Comparison of ENCODE assay signal across 14 mouse cellular contexts in the genomic region with DNA sequence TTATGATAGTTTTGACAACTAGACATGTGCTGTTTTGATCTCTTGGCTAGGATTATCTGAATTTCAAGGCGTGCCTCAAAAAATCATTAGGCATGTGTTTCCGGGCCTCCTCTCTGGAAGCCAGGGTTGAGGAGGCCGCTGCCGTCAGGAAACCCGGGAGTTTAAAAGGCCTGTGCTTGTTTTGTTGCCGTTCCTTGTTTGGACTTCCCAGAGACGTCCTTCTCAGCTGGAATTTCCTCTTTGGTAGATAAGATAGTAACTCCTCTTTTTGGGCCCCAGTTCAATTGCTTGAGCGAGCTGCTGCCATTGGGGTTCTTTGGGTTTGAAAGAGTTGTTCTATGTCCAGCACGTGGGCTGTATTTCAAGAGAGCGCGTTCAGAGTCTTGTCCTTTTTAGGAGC. TPM values are rescaled to one million over a fixed set of nuclear protein-coding genes. Genes with fewer than 3 reads are reported as not detected.
DNase-seq lines count a peak whose midpoint lies in the region; ATAC-seq lines count a peak whose summit lies in the region.
"Had no signal": no experiment of that assay in that cellular context is flagged by ENCODE, and none has a peak within 500 bp of the region (broad histone marks: within the 10 kb centered on the region; RNA-seq: fewer than 3 reads in every experiment).

No protein-coding gene starts in this region.

- peak; percentile 26 for DNase-seq in kidney, adult 11 months
- DNase-seq in heart, adult 8-10 months (ENCODE audit: low spot score): peak; percentile 29
- DNase-seq in heart, postnatal 36 days: peak; percentile 10 to 18
- no peak for DNase-seq in left cerebral cortex, adult 8-10 months (ENCODE audit: low spot score in 2 of 2)
- no peak for DNase-seq in MN1 (ENCODE audit: low spot score)
- DNase-seq in adrenal gland, postnatal 10 days: no peak
- DNase-seq: cerebellum, adult 11-12 months; embryo, embryonic 11 days; right cerebral cortex, postnatal 25 days; thymus, postnatal 14 days had no signal

- ATAC-seq in kidney, embryonic 14.5 days (ENCODE audit: low FRiP score, low TSS enrichment): no peak
- 0 out of 2 replicates have a peak, but pooled peaks have one; percentile 31 for ATAC-seq in lung, embryonic 16.5 days (ENCODE audit: low read depth)
- ATAC-seq: inflammation-experienced regulatory T-cells, adult 6 months had no signal

- no peaks in the 10 kb centered on the region for H3K27me3 ChIP-seq in kidney, embryonic 14.5 days (ENCODE audit: control insufficient read depth, insufficient read depth, low read length)
- H3K27me3 ChIP-seq in lung, embryonic 16.5 days (ENCODE audit: control insufficient read depth, insufficient read depth, low read depth, low read length): no peaks in the 10 kb centered on the region

- no peak overlapping the region for H3K4me2 ChIP-seq in kidney, embryonic 14.5 days (replicated peaks; ENCODE audit: low read depth, low read length)
- no peak overlapping the region for H3K4me2 ChIP-seq in lung, embryonic 16.5 days (ENCODE audit: low read depth, low read length)

- H3K27ac ChIP-seq in kidney, embryonic 14.5 days (ENCODE audit: low read depth, low read length): no peak overlapping the region
- H3K27ac ChIP-seq in lung, embryonic 16.5 days (ENCODE audit: low read length): no peak overlapping the region

- H3K36me3 ChIP-seq in kidney, embryonic 14.5 days (ENCODE audit: control insufficient read depth, insufficient read depth, low read length): peaks cover 29% of the 10 kb centered on the region; the same call in 1 of the 2 replicates
- peaks cover 12% of the 10 kb centered on the region for H3K36me3 ChIP-seq in lung, embryonic 16.5 days (ENCODE audit: control insufficient read depth, insufficient read depth, low read length)

- no peaks in the 10 kb centered on the region for H3K4me1 ChIP-seq in kidney, embryonic 14.5 days (ENCODE audit: control insufficient read depth, insufficient read depth, low read length)
- H3K4me1 ChIP-seq in lung, embryonic 16.5 days (replicated peaks; ENCODE audit: control insufficient read depth, insufficient read depth, low read length): no peaks in the 10 kb centered on the region

- H3K9me3 ChIP-seq in kidney, embryonic 14.5 days (ENCODE audit: control insufficient read depth, low read length): no peaks in the 10 kb centered on the region
- no peaks in the 10 kb centered on the region for H3K9me3 ChIP-seq in lung, embryonic 16.5 days (ENCODE audit: control insufficient read depth, low read length)

- 82% methylated on average over 11 of the region's 11 CpGs for whole genome bisulfite sequencing in kidney, embryonic 14.5 days
- 42% methylated on average over 11 of the region's 11 CpGs for WGBS in lung, embryonic 16.5 days

- H3K4me3 ChIP-seq in kidney, embryonic 14.5 days (ENCODE audit: low read length): no peak overlapping the region
- H3K4me3 ChIP-seq in lung, embryonic 16.5 days (ENCODE audit: low read length): no peak overlapping the region
- H3K4me3 ChIP-seq: erythroblast, embryonic 14.5 days had no signal

- H3K9ac ChIP-seq in kidney, embryonic 14.5 days (ENCODE audit: low read depth, low read length): no peak overlapping the region
- no peak overlapping the region for H3K9ac ChIP-seq in lung, embryonic 16.5 days (ENCODE audit: low read length)

- intact Hi-C loops in heart, postnatal 36 days (cut with DNase I): no loop called here

RNA-seq across cellular contexts. Expression of a gene that starts 21.2 kb away (rescaled TPM):
- polyA plus RNA-seq in kidney, embryonic 14.5 days (2014; fragmentation: Nextera tagmentation; extraction: Ambion mirVana): 31.9 and 34.9 TPM in 2 replicates
- total RNA-seq in heart, adult 8-10 months (2022): 1 to 10 TPM; 1.1 to 1.6 (median 1.3) TPM
- total RNA-seq in heart, postnatal 36 days (2021): 1 to 10 TPM; 1.7 to 2.2 TPM
- polyA plus RNA-seq in lung, embryonic 16.5 days (2015; fragmentation: Nextera tagmentation; extraction: Ambion mirVana): 46.0 and 50.1 TPM in 2 replicates
- 100 to 1,000 TPM; 181 to 207 (median 194) TPM for total RNA-seq in left cerebral cortex, adult 8-10 months (2022)
- 10 to 100 TPM in 1 of 2 experiments, 1 to 10 TPM in 1; 6.6 to 13.7 TPM for total RNA-seq in adrenal gland, postnatal 10 days (2021)

Comparison
In these comparisons a context has a peak if more than half of its experiments do, and no peak if none do; other contexts are left out.
1. DNase-seq: peak in kidney, adult 11 months (single experiment), heart, adult 8-10 months (single experiment) and heart, postnatal 36 days (2 of 2); none in left cerebral cortex, adult 8-10 months (0 of 2), MN1 (single experiment) and adrenal gland, postnatal 10 days (single experiment).
2. RNA of a gene that starts 21.2 kb away (total RNA-seq): 181 to 207 TPM in left cerebral cortex, adult 8-10 months; 6.6 to 13.7 TPM in adrenal gland, postnatal 10 days, 1.7 to 2.2 TPM in heart, postnatal 36 days and 1.1 to 1.6 TPM in heart, adult 8-10 months; every median in the first group is over 10 times any median in the second.